Mouse (Mus musculus): ENCODE data around the gene Prkn. TPM values are rescaled to one million over a fixed set of nuclear protein-coding genes. Genes with fewer than 3 reads are reported as not detected.

The Prkn gene
- polyA plus RNA-seq, 1 experiment from 2014 or later, result 0.96 TPM

- H3K36me3 ChIP-seq (ENCODE audit: control insufficient read depth, insufficient read depth), result no peaks in the 10 kb centered on the region
- peak overlapping the region; percentile 90 for H3K4me2 ChIP-seq (replicated peaks; ENCODE audit: low read depth)
- H3K27ac ChIP-seq (ENCODE audit: low read depth, low read length), result peak overlapping the region; percentile 1; the same call in 1 of the 2 replicates
- peak; percentile 62 for ATAC-seq
- no peaks in the 10 kb centered on the region for H3K9me3 ChIP-seq (ENCODE audit: control insufficient read depth)
- H3K9ac ChIP-seq (ENCODE audit: low read depth, low read length), result peak overlapping the region; percentile 68
- peak; percentile 73 for TF ChIP-seq CTCF (IDR thresholded peaks at IDR 0.05; ENCODE audit: low read depth)
- H3K27me3 ChIP-seq (replicated peaks; ENCODE audit: control insufficient read depth, insufficient read depth, low read length), result no peaks in the 10 kb centered on the region
- WGBS, result 2% methylated on average over 20 of the region's 20 CpGs
- 0 out of 2 replicates have a peak, but pooled peaks cover 3% of the 10 kb centered on the region for H3K4me1 ChIP-seq (replicated peaks; ENCODE audit: control insufficient read depth, insufficient read depth, low read length)
- H3K4me3 ChIP-seq (ENCODE audit: low read depth, low read length), result peak overlapping the region; percentile 83
Measured at GRCm38 (mm10) chr17:10840731-10841201, 582 bp downstream of the Prkn start.

GRCm38 (mm10) chr17:10854207-10854606, 14.0 kb downstream of the Prkn start:
- TF ChIP-seq CTCF (IDR thresholded peaks at IDR 0.05; ENCODE audit: low read depth), result no peak
- 87% methylated on average over 3 of the region's 3 CpGs for WGBS
- no peak overlapping the region for H3K9ac ChIP-seq (ENCODE audit: low read depth, low read length)
- no peak overlapping the region for H3K4me3 ChIP-seq (ENCODE audit: low read depth, low read length)
- H3K27ac ChIP-seq (ENCODE audit: low read depth, low read length), result no peak overlapping the region
- ATAC-seq, result no peak
- H3K4me1 ChIP-seq (replicated peaks; ENCODE audit: control insufficient read depth, insufficient read depth, low read length), result no peaks in the 10 kb centered on the region
- no peak overlapping the region for H3K4me2 ChIP-seq (replicated peaks; ENCODE audit: low read depth)
- no peaks in the 10 kb centered on the region for H3K9me3 ChIP-seq (ENCODE audit: control insufficient read depth)
- H3K36me3 ChIP-seq (ENCODE audit: control insufficient read depth, insufficient read depth), result no peaks in the 10 kb centered on the region
- no peaks in the 10 kb centered on the region for H3K27me3 ChIP-seq (replicated peaks; ENCODE audit: control insufficient read depth, insufficient read depth, low read length)

GRCm38 (mm10) chr17:10874208-10875187, 34.3 kb downstream of the Prkn start:
- Histone ChIP-seq H3K4me1 (replicated peaks; ENCODE audit: control insufficient read depth, insufficient read depth, low read length) (no peaks in the 10 kb centered on the region), H3K9me3 (ENCODE audit: control insufficient read depth) (no peaks in the 10 kb centered on the region), H3K27me3 (replicated peaks; ENCODE audit: control insufficient read depth, insufficient read depth, low read length) (no peaks in the 10 kb centered on the region), H3K4me3 (ENCODE audit: low read depth, low read length) (no peak overlapping the region), H3K4me2 (replicated peaks; ENCODE audit: low read depth) (no peak overlapping the region), H3K27ac (ENCODE audit: low read depth, low read length) (no peak overlapping the region), H3K36me3 (ENCODE audit: control insufficient read depth, insufficient read depth) (no peaks in the 10 kb centered on the region), H3K9ac (ENCODE audit: low read depth, low read length) (no peak overlapping the region)
- ATAC-seq, result no peak
- 75% methylated on average over 7 of the region's 7 CpGs for WGBS
- no peak for TF ChIP-seq CTCF (IDR thresholded peaks at IDR 0.05; ENCODE audit: low read depth)

- ATAC-seq, result no peak
- Histone ChIP-seq H3K4me3 (ENCODE audit: low read depth, low read length) (no peak overlapping the region), H3K9ac (ENCODE audit: low read depth, low read length) (no peak overlapping the region), H3K4me1 (replicated peaks; ENCODE audit: control insufficient read depth, insufficient read depth, low read length) (no peaks in the 10 kb centered on the region), H3K27ac (ENCODE audit: low read depth, low read length) (no peak overlapping the region), H3K9me3 (ENCODE audit: control insufficient read depth) (no peaks in the 10 kb centered on the region), H3K4me2 (replicated peaks; ENCODE audit: low read depth) (no peak overlapping the region), H3K27me3 (replicated peaks; ENCODE audit: control insufficient read depth, insufficient read depth, low read length) (no peaks in the 10 kb centered on the region), H3K36me3 (ENCODE audit: control insufficient read depth, insufficient read depth) (no peaks in the 10 kb centered on the region)
- 80% methylated on average over 5 of the region's 5 CpGs for WGBS
- TF ChIP-seq CTCF (IDR thresholded peaks at IDR 0.05; ENCODE audit: low read depth), result no peak
Measured at GRCm38 (mm10) chr17:10878986-10879385, 38.8 kb downstream of the Prkn start.

GRCm38 (mm10) chr17:10882260-10882659, 42.1 kb downstream of the Prkn start:
- no peaks in the 10 kb centered on the region for H3K36me3 ChIP-seq (ENCODE audit: control insufficient read depth, insufficient read depth)
- H3K9ac ChIP-seq (ENCODE audit: low read depth, low read length), result no peak overlapping the region
- no peaks in the 10 kb centered on the region for H3K27me3 ChIP-seq (replicated peaks; ENCODE audit: control insufficient read depth, insufficient read depth, low read length)
- ATAC-seq, result no peak
- no peak overlapping the region for H3K4me2 ChIP-seq (replicated peaks; ENCODE audit: low read depth)
- no peak overlapping the region for H3K4me3 ChIP-seq (ENCODE audit: low read depth, low read length)
- 83% methylated on average over 1 of the region's 1 CpGs for WGBS
- H3K9me3 ChIP-seq (ENCODE audit: control insufficient read depth), result no peaks in the 10 kb centered on the region
- no peaks in the 10 kb centered on the region for H3K4me1 ChIP-seq (replicated peaks; ENCODE audit: control insufficient read depth, insufficient read depth, low read length)
- TF ChIP-seq CTCF (IDR thresholded peaks at IDR 0.05; ENCODE audit: low read depth), result no peak
- no peak overlapping the region for H3K27ac ChIP-seq (ENCODE audit: low read depth, low read length)

GRCm38 (mm10) chr17:10887924-10888323, 47.7 kb downstream of the Prkn start:
- no peak for TF ChIP-seq CTCF (IDR thresholded peaks at IDR 0.05; ENCODE audit: low read depth)
- 28% methylated on average over 4 of the region's 4 CpGs for WGBS
- no peaks in the 10 kb centered on the region for H3K36me3 ChIP-seq (ENCODE audit: control insufficient read depth, insufficient read depth)

More at GRCm38 (mm10) chr17:10887924-10888323, 47.7 kb downstream of the Prkn start:
- Histone ChIP-seq H3K27me3 (replicated peaks; ENCODE audit: control insufficient read depth, insufficient read depth, low read length) (no peaks in the 10 kb centered on the region), H3K4me1 (replicated peaks; ENCODE audit: control insufficient read depth, insufficient read depth, low read length) (no peaks in the 10 kb centered on the region), H3K4me3 (ENCODE audit: low read depth, low read length) (no peak overlapping the region), H3K9me3 (ENCODE audit: control insufficient read depth) (no peaks in the 10 kb centered on the region), H3K27ac (ENCODE audit: low read depth, low read length) (no peak overlapping the region), H3K9ac (ENCODE audit: low read depth, low read length) (no peak overlapping the region), H3K4me2 (replicated peaks; ENCODE audit: low read depth) (no peak overlapping the region)
- ATAC-seq, result no peak
